Mouse (Mus musculus): ENCODE measurements at regions not wholly inside any gene's neighbourhood (a gene's known extent, or its start where the extent isn't known, plus 50 kb on each side); places are given as distances from the start of the nearest gene placed in this dataset.

DNA sequence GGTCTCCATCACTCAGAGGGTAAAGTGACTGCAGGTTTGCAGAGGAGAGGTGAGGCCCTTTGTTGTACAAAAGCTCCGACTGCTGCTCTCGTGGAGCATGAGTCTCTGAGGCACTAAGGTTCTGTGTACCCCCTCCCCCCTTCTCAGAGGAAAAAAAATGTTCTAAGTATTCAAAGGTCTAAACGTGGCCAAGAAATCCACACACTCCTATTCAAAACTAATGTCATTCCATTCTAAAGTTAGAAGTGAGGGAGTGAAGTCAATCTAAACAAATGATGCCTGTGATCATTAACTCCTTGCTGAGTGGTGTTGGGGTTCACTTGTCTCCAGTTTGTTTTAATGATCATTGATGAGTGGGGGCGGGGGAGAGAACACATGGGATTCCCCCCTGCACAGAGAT, 150.6 kb downstream of the Auh start:
- H3K4me3 ChIP-seq (ENCODE audit: insufficient read depth, low read length): no peak overlapping the region
- H3K27ac ChIP-seq (ENCODE audit: insufficient read depth, low read length): peak overlapping the region; percentile 61
- peaks cover 8% of the 10 kb centered on the region; the same call in 1 of the 2 replicates for H3K4me1 ChIP-seq (ENCODE audit: control insufficient read depth, insufficient read depth, low read length)
- TF ChIP-seq POLR2A (IDR thresholded peaks at IDR 0.05; ENCODE audit: low read depth, low read length): no peak
- no peak for TF ChIP-seq CTCF (IDR thresholded peaks at IDR 0.05; ENCODE audit: borderline replicate concordance, insufficient read depth, low read length)

Measured in embryonic fibroblast, embryonic 13.5 days (primary cell).